ENCODE assay signal across 7 mouse cellular contexts in genomic region chr16:84621300-84622031, GRCm38 (mm10).
DNase-seq lines count a peak whose midpoint lies in the region; ATAC-seq and TF ChIP-seq lines count a peak whose summit lies in the region.

No protein-coding gene starts in this region.

- no peaks in the 10 kb centered on the region for H3K9me3 ChIP-seq in heart, embryonic 12.5 days (replicated peaks)

- no peak overlapping the region for H3K27ac ChIP-seq in heart, embryonic 12.5 days (ENCODE audit: poor library complexity, severe bottlenecking)
- no peak overlapping the region for H3K27ac ChIP-seq in layer of hippocampus, adult 2 months
- H3K27ac ChIP-seq in macrophage: peak overlapping the region; percentile 57

- peak overlapping the region; percentile 29; the same call in 1 of the 2 replicates for H3K4me2 ChIP-seq in heart, embryonic 12.5 days

- H3K27me3 ChIP-seq in heart, embryonic 12.5 days (replicated peaks): no peaks in the 10 kb centered on the region

- H3K79me2 ChIP-seq in macrophage (ENCODE audit: inconsistent target): no peaks in the 10 kb centered on the region

- WGBS in heart, embryonic 12.5 days: 54% methylated on average over 8 of the region's 8 CpGs
- 34% methylated on average over 8 of the region's 8 CpGs for WGBS in macrophage (ENCODE audit: missing documents)

- DNase-seq in spleen, adult 12 weeks (ENCODE audit: low spot score): peak; percentile 2
- no peak for DNase-seq in spleen, postnatal 4 days (ENCODE audit: low spot score in 2 of 2)
- DNase-seq in brain, adult 2 months (ENCODE audit: low read depth, low spot score): peak; percentile 74
- peak in 1 of 2 experiments; percentile 14 for DNase-seq in layer of hippocampus, adult 2 months (ENCODE audit: low spot score in 2 of 2)
- DNase-seq in thymus, postnatal 4 days: peak; percentile 25

- H3K9ac ChIP-seq in heart, embryonic 12.5 days: no peak overlapping the region

- no peak for ATAC-seq in heart, embryonic 12.5 days (ENCODE audit: insufficient number of reproducible peaks, low FRiP score)

- H3K4me3 ChIP-seq in heart, embryonic 12.5 days: peak overlapping the region; percentile 21; the same call in 1 of the 2 replicates
- peak overlapping the region; percentile 57 for H3K4me3 ChIP-seq in layer of hippocampus, adult 2 months
- peak overlapping the region; percentile 46 for H3K4me3 ChIP-seq in macrophage (ENCODE audit: inconsistent target)

- TF ChIP-seq CTCF in layer of hippocampus, adult 2 months (conservative IDR thresholded peaks at IDR 0.05): no peak

- H3K36me3 ChIP-seq in heart, embryonic 12.5 days: no peaks in the 10 kb centered on the region
- no peaks in the 10 kb centered on the region for H3K36me3 ChIP-seq in macrophage (ENCODE audit: inconsistent target)

- no peaks in the 10 kb centered on the region for H3K4me1 ChIP-seq in heart, embryonic 12.5 days (replicated peaks)

Comparison
In these comparisons a context has a peak if more than half of its experiments do, and no peak if none do; other contexts are left out.
1. DNase-seq: peak in spleen, adult 12 weeks (single experiment), brain, adult 2 months (single experiment) and thymus, postnatal 4 days (single experiment); none in spleen, postnatal 4 days (0 of 2).
2. Peak in every context shown above with its lines, with median percentiles within 50 percentile points of each other: H3K4me3 ChIP-seq.